Mouse (Mus musculus) midbrain, embryonic 14.5 days (tissue): ENCODE measurements at regions not wholly inside any gene's neighbourhood (a gene's known extent, or its start where the extent isn't known, plus 50 kb on each side); places are given as distances from the start of the nearest gene placed in this dataset.

Experiments used
- ATAC-seq: fragments of 200-750 bp; cut with Nextera tagmentation; 2 replicates; pipeline ENCODE4 v1.8.0; 2017; ENCODE audit warnings: moderate number of reproducible peaks, moderate library complexity; ENCODE audit not compliant: low FRiP score, low TSS enrichment
- DNase-seq: peaks from one replicate; pipeline ENCODE4 v3.0.0-alpha.2; 2015
- H3K27ac ChIP-seq: fragments of 300-500 bp; sonication (generic); replicated peaks from 2 replicates; pipeline ENCODE4 v1.5.1; 2014; ENCODE audit warnings: mild to moderate bottlenecking, low read depth, low read length, moderate library complexity
- H3K27me3 ChIP-seq: fragments of 300-500 bp; sonication (generic); 2 replicates; pipeline ENCODE4 v1.6.1; 2014; ENCODE audit warnings: low read length, control low read depth, mixed read lengths; ENCODE audit not compliant: control insufficient read depth, insufficient read depth
- H3K36me3 ChIP-seq: fragments of 300-500 bp; sonication (generic); 2 replicates; pipeline ENCODE4 v1.6.1; 2014; ENCODE audit warnings: low read length, control low read depth; ENCODE audit not compliant: control insufficient read depth, insufficient read depth
- H3K4me1 ChIP-seq: fragments of 300-500 bp; sonication (generic); 2 replicates; pipeline ENCODE4 v1.6.1; 2014; ENCODE audit warnings: mild to moderate bottlenecking, antibody characterized with exemption, low read length, control low read depth; ENCODE audit not compliant: control insufficient read depth, insufficient read depth
- H3K4me2 ChIP-seq: fragments of 300-500 bp; sonication (generic); 2 replicates; pipeline ENCODE4 v1.6.1; 2014; ENCODE audit warnings: mild to moderate bottlenecking, low read length, moderate library complexity
- H3K4me3 ChIP-seq: fragments of 300-500 bp; sonication (generic); replicated peaks from 2 replicates; pipeline ENCODE4 v1.5.1; 2014; ENCODE audit warnings: low read depth, low read length
- H3K9ac ChIP-seq: fragments of 300-500 bp; sonication (generic); replicated peaks from 2 replicates; pipeline ENCODE4 v1.6.1; 2014; ENCODE audit warnings: mild to moderate bottlenecking, low read length, moderate library complexity
- H3K9me3 ChIP-seq: fragments of 300-500 bp; sonication (generic); 2 replicates; pipeline ENCODE4 v1.6.1; 2016; ENCODE audit warnings: low read length, control low read depth, mixed read lengths; ENCODE audit not compliant: control insufficient read depth
- WGBS: fragments of 180-500 bp; shearing (Covaris S2); extraction: QIAGEN DNeasy Blood & Tissue Kit; methylation state at CpG from one replicate; pipeline ENCODE4 v1.1.7; 2014; 5-methylcytosine and 5-hydroxymethylcytosine counted together

DNA sequence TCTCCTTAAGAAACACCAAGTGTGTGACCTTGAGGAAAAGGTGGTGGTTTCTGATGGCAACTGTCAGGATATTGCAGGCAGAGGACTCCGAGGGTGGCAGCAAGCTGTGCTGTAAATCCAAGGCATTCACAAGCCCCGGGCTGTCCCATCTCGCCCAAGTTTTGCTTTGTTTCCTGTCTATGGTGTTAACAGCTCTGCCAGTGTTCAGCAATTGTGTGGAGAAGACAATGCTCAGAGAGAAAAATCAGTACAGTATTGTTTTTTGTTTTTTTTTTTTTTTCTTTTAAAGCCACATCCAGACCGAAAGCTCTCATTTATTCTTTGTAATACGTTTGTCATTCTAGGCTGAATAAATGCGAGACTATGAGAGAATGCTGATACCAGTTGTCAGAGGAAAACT lies 846.5 kb downstream of the Slc4a3 start:
- H3K4me1 ChIP-seq = no peaks in the 10 kb centered on the region
- H3K36me3 ChIP-seq = no peaks in the 10 kb centered on the region
- H3K27ac ChIP-seq = no peak overlapping the region
- no peak overlapping the region for H3K9ac ChIP-seq
- ATAC-seq (no peak), DNase-seq (peak; percentile 10)
- no peak overlapping the region for H3K4me2 ChIP-seq
- H3K27me3 ChIP-seq = no peaks in the 10 kb centered on the region
- H3K9me3 ChIP-seq = no peaks in the 10 kb centered on the region
- H3K4me3 ChIP-seq = no peak overlapping the region
- WGBS = 37% methylated on average over 6 of the region's 6 CpGs

- H3K27me3 ChIP-seq = no peaks in the 10 kb centered on the region
- H3K9me3 ChIP-seq = no peaks in the 10 kb centered on the region
- H3K4me2 ChIP-seq = no peak overlapping the region
- ATAC-seq (no peak), DNase-seq (no peak)
- no peaks in the 10 kb centered on the region for H3K36me3 ChIP-seq
- no peaks in the 10 kb centered on the region for H3K4me1 ChIP-seq
- H3K4me3 ChIP-seq = no peak overlapping the region
- 81% methylated on average over 8 of the region's 8 CpGs for WGBS
- no peak overlapping the region for H3K9ac ChIP-seq
- no peak overlapping the region for H3K27ac ChIP-seq
Measured at GRCm38 (mm10) chr1:76394038-76394437, 848.0 kb downstream of the Slc4a3 start.

DNA sequence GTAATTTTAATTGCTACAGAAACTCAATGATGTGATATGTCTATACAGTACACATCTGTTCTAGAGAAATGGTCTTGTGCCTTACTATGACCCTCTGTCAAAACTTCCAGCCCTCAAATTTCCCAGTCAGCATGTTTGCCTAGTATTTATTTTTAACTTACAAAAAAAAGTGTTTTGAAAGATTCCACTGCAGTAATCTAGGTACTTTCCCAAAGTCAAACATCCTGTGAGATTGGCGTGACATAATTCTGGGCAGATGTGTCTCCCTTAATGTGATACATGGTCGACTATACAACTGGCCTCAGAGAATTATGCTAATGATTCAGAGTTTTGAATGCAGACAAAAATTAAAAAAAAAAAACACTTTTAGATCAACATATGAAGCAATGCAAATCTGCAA lies 856.8 kb downstream of the Slc4a3 start:
- no peaks in the 10 kb centered on the region for H3K9me3 ChIP-seq
- no peak overlapping the region for H3K9ac ChIP-seq
- H3K27ac ChIP-seq = no peak overlapping the region
- ATAC-seq = no peak
- no peak overlapping the region for H3K4me2 ChIP-seq
- no peak for DNase-seq
- H3K4me1 ChIP-seq = no peaks in the 10 kb centered on the region
- no peaks in the 10 kb centered on the region for H3K36me3 ChIP-seq
- no peaks in the 10 kb centered on the region for H3K27me3 ChIP-seq
- 63% methylated on average over 2 of the region's 2 CpGs for WGBS
- no peak overlapping the region for H3K4me3 ChIP-seq

- no peaks in the 10 kb centered on the region for H3K9me3 ChIP-seq
- H3K36me3 ChIP-seq = no peaks in the 10 kb centered on the region
- no peak for ATAC-seq
- H3K27me3 ChIP-seq = no peaks in the 10 kb centered on the region
- 81% methylated on average over 4 of the region's 4 CpGs for WGBS
- H3K9ac ChIP-seq = no peak overlapping the region
- H3K4me3 ChIP-seq = no peak overlapping the region
- no peak overlapping the region for H3K27ac ChIP-seq
- no peaks in the 10 kb centered on the region for H3K4me1 ChIP-seq
- no peak for DNase-seq
- no peak overlapping the region for H3K4me2 ChIP-seq
Measured at GRCm38 (mm10) chr1:76404003-76404402, 857.9 kb downstream of the Slc4a3 start.

GRCm38 (mm10) chr1:76410813-76411212 lies 864.7 kb downstream of the Slc4a3 start:
- 89% methylated on average over 4 of the region's 4 CpGs for WGBS
- no peak for ATAC-seq

DNA sequence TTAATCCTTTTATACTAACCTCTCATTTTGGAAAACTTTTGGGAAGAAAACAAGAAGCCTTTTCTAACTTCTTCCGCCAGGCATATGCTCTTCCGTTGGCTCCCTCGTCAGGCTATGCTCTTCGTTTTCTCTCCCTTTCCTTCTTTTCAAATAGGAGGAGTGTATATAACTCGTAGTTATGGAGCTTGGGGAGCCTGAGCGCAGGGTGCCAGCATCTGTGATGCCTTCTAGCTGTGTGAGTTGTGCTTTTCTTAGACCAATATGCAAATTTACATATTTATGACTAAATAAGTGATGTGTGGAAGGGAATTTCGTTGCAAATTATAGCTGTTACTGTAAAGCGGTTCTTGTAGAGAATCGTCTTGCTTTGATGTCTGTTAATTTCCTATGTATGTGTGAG lies 874.5 kb downstream of the Slc4a3 start:
- WGBS = 90% methylated on average over 9 of the region's 9 CpGs
- DNase-seq = no peak
- H3K4me1 ChIP-seq = no peaks in the 10 kb centered on the region
- no peaks in the 10 kb centered on the region for H3K36me3 ChIP-seq
- no peak for ATAC-seq
- H3K9me3 ChIP-seq = no peaks in the 10 kb centered on the region
- H3K27me3 ChIP-seq = no peaks in the 10 kb centered on the region
- H3K4me3 ChIP-seq = no peak overlapping the region
- H3K4me2 ChIP-seq = no peak overlapping the region
- H3K9ac ChIP-seq = no peak overlapping the region
- H3K27ac ChIP-seq = no peak overlapping the region

More at GRCm38 (mm10) chr1:76410813-76411212, 864.7 kb downstream of the Slc4a3 start:
- Histone ChIP-seq H3K27me3 (no peaks in the 10 kb centered on the region), H3K4me1 (no peaks in the 10 kb centered on the region), H3K4me2 (no peak overlapping the region), H3K27ac (no peak overlapping the region), H3K4me3 (no peak overlapping the region), H3K36me3 (no peaks in the 10 kb centered on the region), H3K9ac (no peak overlapping the region), H3K9me3 (no peaks in the 10 kb centered on the region)
- DNase-seq = no peak

GRCm38 (mm10) chr1:76427439-76427838 lies 881.4 kb downstream of the Slc4a3 start:
- WGBS = 89% methylated on average over 7 of the region's 7 CpGs
- no peaks in the 10 kb centered on the region for H3K9me3 ChIP-seq
- no peaks in the 10 kb centered on the region for H3K4me1 ChIP-seq
- H3K4me2 ChIP-seq = no peak overlapping the region
- no peak for ATAC-seq
- H3K27me3 ChIP-seq = 0 out of 2 replicates have a peak, but pooled peaks cover 2% of the 10 kb centered on the region
- H3K9ac ChIP-seq = no peak overlapping the region
- no peak overlapping the region for H3K27ac ChIP-seq
- no peak for DNase-seq
- H3K36me3 ChIP-seq = no peaks in the 10 kb centered on the region
- H3K4me3 ChIP-seq = no peak overlapping the region

- peaks cover 8% of the 10 kb centered on the region; the same call in 1 of the 2 replicates for H3K4me1 ChIP-seq
- H3K9me3 ChIP-seq = no peaks in the 10 kb centered on the region
- no peak overlapping the region for H3K4me3 ChIP-seq
- H3K9ac ChIP-seq = no peak overlapping the region
- 0 out of 2 replicates have a peak, but pooled peaks cover 2% of the 10 kb centered on the region for H3K27me3 ChIP-seq
- DNase-seq = peak; percentile 22
- H3K27ac ChIP-seq = no peak overlapping the region
- 73% methylated on average over 6 of the region's 6 CpGs for WGBS
- ATAC-seq = no peak
- no peak overlapping the region for H3K4me2 ChIP-seq
- H3K36me3 ChIP-seq = no peaks in the 10 kb centered on the region
Measured at GRCm38 (mm10) chr1:76430041-76430610, 884.1 kb downstream of the Slc4a3 start.

DNA sequence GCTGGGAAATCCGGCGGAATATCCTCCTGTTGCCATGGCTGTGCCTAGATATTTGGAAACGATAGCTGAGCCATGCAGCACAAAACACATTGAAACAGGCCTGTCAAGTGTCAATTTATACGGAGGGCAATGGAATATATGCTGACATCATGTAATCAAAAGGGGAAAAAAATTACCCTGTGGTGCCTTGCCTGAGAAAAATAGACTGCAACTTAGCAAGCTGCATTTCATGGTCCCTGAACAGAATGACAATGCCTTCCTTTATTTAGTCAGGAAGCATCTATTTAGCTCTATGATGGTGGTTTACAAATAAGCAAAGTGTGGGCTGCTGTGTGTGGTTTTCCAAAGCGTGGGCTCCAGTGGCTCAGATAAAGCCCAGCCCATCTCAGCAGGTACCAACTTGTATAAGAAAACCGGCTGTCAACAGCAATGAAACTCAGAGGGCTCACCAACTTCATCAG lies 887.4 kb downstream of the Slc4a3 start:
- ATAC-seq (peak; percentile 50; the same call in 1 of the 2 replicates), DNase-seq (peak; percentile 62)
- H3K36me3 ChIP-seq = no peaks in the 10 kb centered on the region
- H3K4me1 ChIP-seq = peaks cover 8% of the 10 kb centered on the region; the same call in 1 of the 2 replicates
- no peaks in the 10 kb centered on the region for H3K9me3 ChIP-seq
- no peak overlapping the region for H3K9ac ChIP-seq
- H3K4me2 ChIP-seq = no peak overlapping the region
- no peak overlapping the region for H3K4me3 ChIP-seq
- no peak overlapping the region for H3K27ac ChIP-seq
- H3K27me3 ChIP-seq = 0 out of 2 replicates have a peak, but pooled peaks cover 2% of the 10 kb centered on the region
- 5% methylated on average over 6 of the region's 6 CpGs for WGBS
